Mouse (Mus musculus) MEL (cell line): ENCODE results near the gene Stac. TPM values are rescaled to one million over a fixed set of nuclear protein-coding genes. Genes with fewer than 3 reads are reported as not detected.

Experiments used
- DNase-seq: peaks from one replicate; pipeline ENCODE4 v3.0.0; 2011; ENCODE audit warnings: low read depth, low spot score
- H3K27ac ChIP-seq: 2 replicates; pipeline ENCODE4 v1.5.1; 2012; ENCODE audit warnings: low read depth, mild to moderate bottlenecking, control low read depth, low read length, moderate library complexity; ENCODE audit not compliant: control insufficient read depth
- H3K27me3 ChIP-seq, 2 experiments: fragments of 150-350 bp in 1 of 2; sonication (generic) in 1 of 2; 2 replicates each; pipeline ENCODE4 v1.6.1; 2012; ENCODE audit warnings: low read length in 2 of 2, mild to moderate bottlenecking in 2 of 2, improper control_type of control experiment in 1 of 2, moderate library complexity in 1 of 2; ENCODE audit not compliant: insufficient read depth in 2 of 2, control insufficient read depth in 1 of 2
- H3K36me3 ChIP-seq, 2 experiments: 2 replicates each; pipeline ENCODE4 v1.6.1; 2012 to 2014; ENCODE audit warnings: low read length in 2 of 2, improper control_type of control experiment in 1 of 2, inconsistent platforms in 1 of 2, mild to moderate bottlenecking in 1 of 2; ENCODE audit not compliant: insufficient read depth in 2 of 2, control insufficient read depth in 1 of 2
- H3K4me1 ChIP-seq, 2 experiments: fragments of 150-350 bp in 1 of 2; sonication (generic) in 1 of 2; 2 replicates each; pipeline ENCODE4 v1.6.1; 2012; ENCODE audit warnings: low read length in 2 of 2, improper control_type of control experiment in 1 of 2, mild to moderate bottlenecking in 1 of 2; ENCODE audit not compliant: insufficient read depth in 2 of 2, control insufficient read depth in 1 of 2
- H3K4me3 ChIP-seq, 2 experiments: fragments of 150-350 bp in 1 of 2; sonication (generic) in 1 of 2; 2 replicates each; pipeline ENCODE4 v1.5.1; 2012; ENCODE audit warnings: low read depth in 2 of 2, low read length in 2 of 2, mild to moderate bottlenecking in 2 of 2, moderate library complexity in 2 of 2, control low read depth in 1 of 2, improper control_type of control experiment in 1 of 2; ENCODE audit not compliant: control insufficient read depth in 1 of 2, insufficient read depth in 1 of 2
- H3K79me2 ChIP-seq: 2 replicates; pipeline ENCODE4 v1.6.1; 2012; ENCODE audit warnings: mild to moderate bottlenecking, low read length, moderate library complexity; ENCODE audit not compliant: control insufficient read depth, poor library complexity, insufficient read depth
- H3K9ac ChIP-seq: 2 replicates; pipeline ENCODE4 v1.6.1; 2012; ENCODE audit warnings: low read depth, mild to moderate bottlenecking, control low read depth, low read length, moderate library complexity; ENCODE audit not compliant: control insufficient read depth, poor library complexity, severe bottlenecking
- H3K9me3 ChIP-seq: fragments of 150-350 bp; sonication (generic); replicated peaks from 2 replicates; pipeline ENCODE4 v1.6.1; 2012; ENCODE audit warnings: mild to moderate bottlenecking, low read length, improper control_type of control experiment, moderate library complexity; ENCODE audit not compliant: insufficient read depth
- BHLHE40 ChIP-seq: IDR thresholded peaks from 2 replicates; pipeline ENCODE4 v1.6.1; 2012; ENCODE audit warnings: low read depth, mild to moderate bottlenecking, inconsistent platforms, low read length, improper control_type of control experiment, borderline replicate concordance
- CHD1 ChIP-seq: IDR thresholded peaks from 2 replicates; pipeline ENCODE4 v1.6.1; 2012; ENCODE audit warnings: low read depth, mild to moderate bottlenecking, inconsistent platforms, low read length, improper control_type of control experiment
- CHD2 ChIP-seq: IDR thresholded peaks from 2 replicates; pipeline ENCODE4 v1.6.1; 2011; ENCODE audit warnings: low read length, improper control_type of control experiment
- CTCF ChIP-seq, 3 experiments: IDR thresholded peaks in 2 of 3; conservative IDR thresholded peaks in 1 of 3; 2 replicates each; pipeline ENCODE4 v1.5.1; 2011 to 2012; ENCODE audit warnings: low read length in 3 of 3, low read depth in 2 of 3, mild to moderate bottlenecking in 2 of 3, improper control_type of control experiment in 1 of 3, inconsistent platforms in 1 of 3, mixed read lengths in 1 of 3, moderate library complexity in 1 of 3; ENCODE audit not compliant: control insufficient read depth in 1 of 3, insufficient read depth in 1 of 3, poor library complexity in 1 of 3, severe bottlenecking in 1 of 3
- GABPA ChIP-seq: IDR thresholded peaks from 2 replicates; pipeline ENCODE4 v1.6.1; 2012; ENCODE audit warnings: low read depth, mild to moderate bottlenecking, inconsistent platforms, low read length, improper control_type of control experiment, moderate library complexity
- MAFK ChIP-seq: IDR thresholded peaks from 2 replicates; pipeline ENCODE4 v1.6.1; 2011; ENCODE audit warnings: low read depth, mild to moderate bottlenecking, low read length, improper control_type of control experiment, borderline replicate concordance
- MEF2A ChIP-seq: IDR thresholded peaks from 2 replicates; pipeline ENCODE4 v1.6.1; 2014; ENCODE audit warnings: low read depth, mild to moderate bottlenecking, inconsistent platforms, low read length, improper control_type of control experiment; ENCODE audit not compliant: poor library complexity, insufficient replicate concordance, severe bottlenecking; ENCODE audit errors: extremely low read depth
- MXI1 ChIP-seq: IDR thresholded peaks from 2 replicates; pipeline ENCODE4 v1.6.1; 2011; ENCODE audit warnings: mild to moderate bottlenecking, low read depth, low read length, improper control_type of control experiment
- MYC ChIP-seq: IDR thresholded peaks from 2 replicates; pipeline ENCODE4 v1.6.1; 2011; ENCODE audit warnings: low read depth, mild to moderate bottlenecking, low read length, improper control_type of control experiment, moderate library complexity
- NRF1 ChIP-seq: IDR thresholded peaks from 2 replicates; pipeline ENCODE4 v1.6.1; 2014; ENCODE audit warnings: low read depth, mild to moderate bottlenecking, inconsistent platforms, low read length, improper control_type of control experiment, moderate library complexity; ENCODE audit not compliant: poor library complexity, insufficient read depth, severe bottlenecking
- POLR2AphosphoS5 ChIP-seq: IDR thresholded peaks from 2 replicates; pipeline ENCODE4 v1.6.1; 2012; ENCODE audit warnings: low read depth, borderline replicate concordance, mild to moderate bottlenecking, inconsistent platforms, low read length, moderate library complexity, mixed read lengths
- SIN3A ChIP-seq: IDR thresholded peaks from 2 replicates; pipeline ENCODE4 v1.6.1; 2012; ENCODE audit warnings: low read length, improper control_type of control experiment, inconsistent platforms
- SMC3 ChIP-seq: IDR thresholded peaks from 2 replicates; pipeline ENCODE4 v1.6.1; 2011; ENCODE audit warnings: low read depth, low read length, improper control_type of control experiment
- TAL1 ChIP-seq: IDR thresholded peaks from 2 replicates; pipeline ENCODE4 v1.6.1; 2012; ENCODE audit warnings: mild to moderate bottlenecking, inconsistent platforms, low read length, moderate library complexity, mixed read lengths
- TBP ChIP-seq: IDR thresholded peaks from 2 replicates; pipeline ENCODE4 v1.8.0; 2011; ENCODE audit warnings: low read depth, low read length, improper control_type of control experiment
- TCF12 ChIP-seq: IDR thresholded peaks from 2 replicates; pipeline ENCODE4 v1.6.1; 2014; ENCODE audit warnings: low read depth, mild to moderate bottlenecking, inconsistent platforms, low read length, improper control_type of control experiment, moderate library complexity
- UBTF ChIP-seq: IDR thresholded peaks from 2 replicates; pipeline ENCODE4 v1.6.1; 2012; ENCODE audit warnings: low read depth, mild to moderate bottlenecking, inconsistent platforms, low read length, improper control_type of control experiment, moderate library complexity, borderline replicate concordance; ENCODE audit not compliant: insufficient read depth
- USF2 ChIP-seq, 2 experiments: IDR thresholded peaks; 2 replicates each; pipeline ENCODE4 v1.6.1; 2011 to 2012; ENCODE audit warnings: improper control_type of control experiment in 2 of 2, low read length in 2 of 2, borderline replicate concordance in 1 of 2, inconsistent platforms in 1 of 2, low read depth in 1 of 2, mild to moderate bottlenecking in 1 of 2; ENCODE audit not compliant: insufficient read depth in 1 of 2
- ZKSCAN1 ChIP-seq: IDR thresholded peaks from 2 replicates; pipeline ENCODE4 v1.6.1; 2012; ENCODE audit warnings: low read depth, mild to moderate bottlenecking, inconsistent platforms, low read length, improper control_type of control experiment, moderate library complexity
- ZMIZ1 ChIP-seq: IDR thresholded peaks from 2 replicates; pipeline ENCODE4 v1.6.1; 2012; ENCODE audit warnings: low read depth, mild to moderate bottlenecking, inconsistent platforms, low read length, improper control_type of control experiment, moderate library complexity
- polyA plus RNA-seq, 2 experiments: library from polyadenylated mRNA; stranded (reverse) in 1 of 2; unstranded in 1 of 2; fragments of >175 nt in 1 of 2; fragments of >200 nt in 1 of 2; gene quantifications; 2 replicates each; pipeline versions ENCODE4 v1.2.1 to v1.2.4; 2012; ENCODE audit warnings: low replicate concordance in 2 of 2, low read depth in 1 of 2; ENCODE audit not compliant: insufficient read length in 2 of 2, insufficient read depth in 1 of 2, missing spikeins in 1 of 2
- total RNA-seq: library from RNA; depleted of rRNA; stranded (reverse); fragments of 300-350 nt; gene quantifications from 2 replicates; pipeline ENCODE4 v1.2.3, GENCODE M21; 2012

Gene Stac
- total and polyA plus RNA-seq, 3 experiments: not detected

DNA sequence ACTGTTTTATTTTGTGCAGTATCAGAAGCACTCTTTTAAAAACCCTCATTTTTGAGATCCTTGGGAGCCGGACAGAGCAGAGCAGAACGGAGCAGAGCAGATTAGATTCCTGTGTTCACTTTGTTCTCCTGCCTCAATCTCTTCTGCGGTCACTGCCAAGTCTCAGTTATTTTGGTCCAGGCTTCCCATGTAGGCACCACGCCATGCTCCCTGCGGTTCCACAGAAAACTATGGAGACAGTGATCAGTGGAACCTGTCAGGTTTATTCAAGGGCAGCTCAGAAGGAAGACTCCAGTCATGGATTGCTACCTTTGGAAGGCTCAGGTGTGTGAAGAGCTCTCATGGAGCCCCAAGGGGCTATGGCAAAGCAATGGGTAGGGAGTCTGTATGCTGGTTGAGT, 116.3 kb downstream of the Stac start:
- no peak overlapping the region for H3K9ac ChIP-seq
- H3K27me3 ChIP-seq: no peaks in the 10 kb centered on the region
- TF ChIP-seq SMC3: no peak
- TF ChIP-seq CHD2: no peak
- no peak for TF ChIP-seq ZKSCAN1
- TF ChIP-seq CHD1: no peak
- no peak for TF ChIP-seq USF2 (IDR thresholded peaks at IDR 0.05; ENCODE audit: borderline replicate concordance in 1 of 2, insufficient read depth in 1 of 2, low read depth in 1 of 2, low read length in 2 of 2)
- no peak for TF ChIP-seq MAFK
- no peak for TF ChIP-seq MXI1
- TF ChIP-seq SIN3A: no peak
- no peak for TF ChIP-seq TBP
- no peak for TF ChIP-seq BHLHE40
- TF ChIP-seq GABPA: no peak
- TF ChIP-seq UBTF: no peak
- TF ChIP-seq TAL1: no peak
- H3K27ac ChIP-seq: no peak overlapping the region
- H3K9me3 ChIP-seq: no peaks in the 10 kb centered on the region
- H3K36me3 ChIP-seq: no peaks in the 10 kb centered on the region
- H3K4me1 ChIP-seq: no peaks in the 10 kb centered on the region
- DNase-seq: no peak
- H3K79me2 ChIP-seq: no peaks in the 10 kb centered on the region
- no peak overlapping the region for H3K4me3 ChIP-seq

DNA sequence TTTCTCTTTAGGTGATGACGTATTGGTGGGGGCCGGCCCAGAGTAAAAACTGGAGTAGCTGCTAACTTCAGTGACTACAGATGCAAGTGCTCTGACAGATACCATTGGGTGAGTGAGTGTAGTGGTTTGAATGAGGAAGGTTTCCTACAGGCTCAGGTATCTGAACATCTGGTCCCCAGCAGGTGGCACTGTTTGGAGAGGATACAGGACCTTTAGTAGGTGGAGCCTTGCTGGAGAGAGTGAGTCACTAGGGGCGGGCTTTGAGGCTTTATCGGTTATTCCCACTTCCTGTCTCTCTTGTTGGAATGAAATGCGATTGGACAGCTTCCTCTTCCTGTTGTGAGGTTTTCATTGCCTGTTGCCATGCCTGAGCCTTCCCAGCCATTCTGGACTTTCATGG, 118.5 kb downstream of the Stac start:
- H3K9ac ChIP-seq: no peak overlapping the region
- H3K36me3 ChIP-seq: no peaks in the 10 kb centered on the region
- no peaks in the 10 kb centered on the region for H3K27me3 ChIP-seq
- H3K4me1 ChIP-seq: no peaks in the 10 kb centered on the region
- DNase-seq: no peak
- no peak for TF ChIP-seq TCF12
- no peak for TF ChIP-seq ZMIZ1
- no peak for TF ChIP-seq POLR2AphosphoS5
- no peak for TF ChIP-seq CTCF (IDR thresholded peaks at IDR 0.05 in 2 of 3, conservative IDR thresholded peaks at IDR 0.05 in 1 of 3; ENCODE audit: control insufficient read depth in 1 of 3, insufficient read depth in 1 of 3, low read depth in 2 of 3, low read length in 3 of 3, poor library complexity in 1 of 3, severe bottlenecking in 1 of 3)
- no peak for TF ChIP-seq MYC
- TF ChIP-seq MEF2A: no peak
- no peak for TF ChIP-seq USF2 (IDR thresholded peaks at IDR 0.05; ENCODE audit: borderline replicate concordance in 1 of 2, insufficient read depth in 1 of 2, low read depth in 1 of 2, low read length in 2 of 2)
- TF ChIP-seq NRF1: no peak
- TF ChIP-seq CHD1: no peak
- TF ChIP-seq BHLHE40: no peak
- no peak overlapping the region for H3K27ac ChIP-seq
- H3K4me3 ChIP-seq: no peak overlapping the region
- H3K9me3 ChIP-seq: no peaks in the 10 kb centered on the region
- H3K79me2 ChIP-seq: no peaks in the 10 kb centered on the region
